Mouse (Mus musculus) midbrain, embryonic 12.5 days (tissue): ENCODE measurements around the gene Fam57b. TPM values are rescaled to one million over a fixed set of nuclear protein-coding genes. Genes with fewer than 3 reads are reported as not detected.

Experiments used
- ATAC-seq: fragments of 200-750 bp; cut with Nextera tagmentation; 2 replicates; pipeline ENCODE4 v1.8.0; 2017; ENCODE audit warnings: low read depth, moderate TSS enrichment, moderate library complexity; ENCODE audit not compliant: low FRiP score
- H3K27ac ChIP-seq: fragments of 300-500 bp; sonication (generic); replicated peaks from 2 replicates; pipeline ENCODE4 v1.5.1; 2016; ENCODE audit warnings: mild to moderate bottlenecking
- H3K27me3 ChIP-seq: fragments of 300-500 bp; sonication (generic); 2 replicates; pipeline ENCODE4 v1.6.1; 2016; ENCODE audit warnings: mild to moderate bottlenecking
- H3K36me3 ChIP-seq: fragments of 300-500 bp; sonication (generic); 2 replicates; pipeline ENCODE4 v1.6.1; 2016
- H3K4me1 ChIP-seq: fragments of 300-500 bp; sonication (generic); 2 replicates; pipeline ENCODE4 v1.6.1; 2016
- H3K4me2 ChIP-seq: fragments of 300-500 bp; sonication (generic); replicated peaks from 2 replicates; pipeline ENCODE4 v1.6.1; 2016; ENCODE audit warnings: mild to moderate bottlenecking, moderate library complexity
- H3K4me3 ChIP-seq: fragments of 300-500 bp; sonication (generic); 2 replicates; pipeline ENCODE4 v1.5.1; 2016; ENCODE audit warnings: mild to moderate bottlenecking
- H3K9ac ChIP-seq: fragments of 300-500 bp; sonication (generic); replicated peaks from 2 replicates; pipeline ENCODE4 v1.6.1; 2016; ENCODE audit warnings: mild to moderate bottlenecking, moderate library complexity
- H3K9me3 ChIP-seq: fragments of 300-500 bp; sonication (generic); 2 replicates; pipeline ENCODE4 v1.6.1; 2016; ENCODE audit warnings: mild to moderate bottlenecking
- WGBS: fragments of 180-500 bp; shearing (Covaris S2); methylation state at CpG from one replicate; pipeline ENCODE4 v1.1.7; 2016; 5-methylcytosine and 5-hydroxymethylcytosine counted together
- polyA plus RNA-seq: library from polyadenylated mRNA; unstranded; fragments of >200 nt; fragmentation: Nextera tagmentation; extraction: Ambion mirVana; gene quantifications from 2 replicates; pipeline ENCODE4 v1.2.1, GENCODE M21; 2016

Gene Fam57b
- polyA plus RNA-seq, 1 experiment from 2014 or later: 19.3 TPM

DNA sequence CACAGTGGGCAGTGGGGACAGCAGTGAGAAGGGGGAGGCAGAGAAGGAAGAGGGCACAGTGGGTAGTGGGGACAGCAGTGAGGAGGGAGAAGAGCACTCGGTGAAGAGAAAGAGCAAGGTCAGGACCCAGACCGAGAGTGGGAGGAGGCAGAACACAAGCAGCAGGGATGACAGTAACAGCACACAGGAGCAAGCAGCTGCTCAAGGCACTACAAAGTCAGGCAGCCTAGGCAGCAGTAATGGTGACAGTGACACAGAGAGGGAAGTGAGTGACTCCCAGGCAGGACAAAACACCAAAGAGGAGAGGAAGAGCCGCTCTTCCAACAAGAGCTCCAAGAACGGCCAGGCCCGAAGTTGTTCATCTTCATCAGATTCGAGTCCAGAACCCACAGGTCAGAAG is 66.3 kb downstream of the Fam57b start:
- no peak for ATAC-seq
- Histone ChIP-seq H3K4me2 (peak overlapping the region; percentile 81), H3K27ac (peak overlapping the region; percentile 63), H3K4me1 (peaks cover 32% of the 10 kb centered on the region), H3K9ac (peak overlapping the region; percentile 65), H3K4me3 (peak overlapping the region; percentile 59), H3K9me3 (no peaks in the 10 kb centered on the region), H3K36me3 (peaks cover 61% of the 10 kb centered on the region), H3K27me3 (no peaks in the 10 kb centered on the region)
- 64% methylated on average over 6 of the region's 6 CpGs for WGBS

DNA sequence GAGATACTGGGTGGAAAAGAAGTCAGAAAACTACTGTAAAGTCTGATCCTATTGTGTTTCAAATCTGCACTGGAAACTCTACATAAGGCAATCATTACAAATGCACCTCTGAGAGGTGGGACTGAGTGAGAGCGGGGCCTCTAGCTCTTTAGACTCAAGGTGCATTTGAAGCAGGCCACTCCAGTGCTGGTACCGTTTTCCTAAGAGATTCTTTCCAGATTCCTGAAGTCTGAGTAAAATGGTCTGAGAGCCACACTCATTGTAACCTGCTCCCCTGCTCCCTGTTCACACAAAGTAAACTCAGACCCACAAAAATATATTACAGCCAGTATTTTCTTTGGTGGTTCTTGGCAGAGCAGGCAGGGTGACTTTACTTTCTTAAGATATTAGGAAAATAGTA is 70.1 kb downstream of the Fam57b start:
- H3K9ac ChIP-seq: no peak overlapping the region
- no peak overlapping the region for H3K4me2 ChIP-seq
- no peak for ATAC-seq
- no peaks in the 10 kb centered on the region for H3K27me3 ChIP-seq
- no peaks in the 10 kb centered on the region for H3K9me3 ChIP-seq
- no peak overlapping the region for H3K27ac ChIP-seq
- H3K4me3 ChIP-seq: no peak overlapping the region
- 95% methylated on average over 2 of the region's 2 CpGs for WGBS
- peaks cover 22% of the 10 kb centered on the region for H3K4me1 ChIP-seq
- H3K36me3 ChIP-seq: peaks cover 91% of the 10 kb centered on the region

DNA sequence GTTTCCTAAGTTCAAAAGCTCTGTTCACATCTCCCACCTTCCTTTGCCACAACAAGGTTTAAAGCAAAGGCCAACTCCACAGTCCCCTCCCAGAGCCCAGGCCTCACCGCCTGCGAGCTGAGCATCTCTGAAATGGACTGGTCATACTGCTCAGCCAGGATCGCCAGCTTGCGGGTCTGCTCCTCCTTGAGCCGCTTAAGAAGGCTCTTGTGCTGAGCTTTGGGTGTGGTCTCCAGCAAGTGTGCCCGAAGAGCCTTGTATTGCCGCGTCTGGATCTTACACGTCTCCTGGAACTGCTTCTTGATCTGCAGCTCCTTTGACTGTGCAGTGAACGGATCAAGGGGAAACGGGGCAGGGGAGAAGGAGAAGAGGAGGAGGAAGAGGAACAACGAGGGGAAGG is 70.5 kb downstream of the Fam57b start:
- no peak for ATAC-seq
- H3K4me1 ChIP-seq: peaks cover 17% of the 10 kb centered on the region
- no peak overlapping the region for H3K4me2 ChIP-seq
- WGBS: 85% methylated on average over 12 of the region's 12 CpGs
- H3K36me3 ChIP-seq: peaks cover 96% of the 10 kb centered on the region
- H3K27me3 ChIP-seq: no peaks in the 10 kb centered on the region
- H3K9ac ChIP-seq: no peak overlapping the region
- no peaks in the 10 kb centered on the region for H3K9me3 ChIP-seq
- H3K27ac ChIP-seq: no peak overlapping the region
- H3K4me3 ChIP-seq: no peak overlapping the region

DNA sequence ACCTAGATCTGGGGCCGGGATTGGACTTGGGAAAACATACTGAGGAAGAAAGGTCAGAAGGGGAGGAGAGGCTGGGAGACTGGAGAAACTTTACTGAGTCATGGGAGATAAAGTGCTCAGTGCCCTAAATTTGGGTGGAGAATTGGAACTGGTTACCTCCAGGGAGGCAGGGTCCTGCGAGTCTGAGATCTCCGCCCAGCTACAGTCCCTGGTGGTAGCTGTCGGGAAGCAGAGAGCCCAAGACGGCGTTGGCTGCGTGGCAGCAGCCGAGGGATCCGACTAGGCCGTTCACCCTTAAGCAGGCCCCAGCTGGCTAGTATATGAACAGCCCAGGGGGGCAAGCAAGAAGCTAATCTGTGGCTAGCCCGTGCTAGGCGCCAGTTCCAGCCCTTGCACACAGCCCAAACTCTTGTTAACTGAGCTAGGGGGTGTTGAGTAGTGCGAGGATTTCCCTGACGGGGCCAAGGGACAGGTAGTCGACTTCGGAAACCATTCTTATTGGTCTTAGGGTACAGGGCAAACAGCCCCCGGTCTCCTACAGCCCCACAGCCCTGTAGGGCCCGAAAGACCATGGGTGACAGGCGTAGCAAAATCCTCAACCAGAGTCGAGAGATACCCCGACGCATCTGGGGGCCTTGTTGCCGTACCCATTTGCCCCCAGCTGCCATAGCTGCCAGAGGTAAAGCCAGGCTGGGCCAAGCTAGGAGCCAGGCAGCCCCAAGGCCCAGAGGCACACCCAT is 72.5 kb downstream of the Fam57b start:
- WGBS: 91% methylated on average over 23 of the region's 23 CpGs
- no peak overlapping the region for H3K27ac ChIP-seq
- no peak overlapping the region for H3K4me3 ChIP-seq
- H3K27me3 ChIP-seq: no peaks in the 10 kb centered on the region
- peaks cover 100% of the 10 kb centered on the region for H3K36me3 ChIP-seq
- ATAC-seq: no peak
- H3K9ac ChIP-seq: no peak overlapping the region; the same call in 1 of the 2 replicates
- H3K4me1 ChIP-seq: no peaks in the 10 kb centered on the region
- no peaks in the 10 kb centered on the region for H3K9me3 ChIP-seq
- H3K4me2 ChIP-seq: no peak overlapping the region

DNA sequence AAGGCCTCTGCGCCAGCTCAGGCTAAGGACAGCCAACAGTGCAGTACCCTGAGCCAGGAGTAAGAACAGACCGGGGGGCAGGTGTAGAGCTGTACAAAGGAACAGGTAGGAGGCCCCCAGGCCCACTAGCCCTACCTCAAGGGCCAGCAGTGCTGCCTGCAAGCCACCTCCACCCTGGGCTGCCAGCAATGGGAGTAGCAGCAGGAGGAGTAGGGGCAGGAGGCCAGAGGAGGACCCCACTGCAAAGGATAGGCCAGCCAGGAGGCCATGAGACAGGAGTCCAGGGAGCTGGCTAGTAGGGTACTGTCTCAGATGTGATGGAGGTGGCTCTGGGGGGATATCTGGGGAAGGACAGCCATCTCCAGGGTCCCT is 73.0 kb downstream of the Fam57b start:
- H3K27ac ChIP-seq: no peak overlapping the region
- ATAC-seq: no peak
- H3K36me3 ChIP-seq: peaks cover 100% of the 10 kb centered on the region
- H3K4me3 ChIP-seq: no peak overlapping the region
- H3K4me1 ChIP-seq: no peaks in the 10 kb centered on the region
- H3K27me3 ChIP-seq: no peaks in the 10 kb centered on the region
- 100% methylated on average over 2 of the region's 2 CpGs for WGBS
- H3K9ac ChIP-seq: no peak overlapping the region
- no peak overlapping the region for H3K4me2 ChIP-seq
- H3K9me3 ChIP-seq: no peaks in the 10 kb centered on the region

DNA sequence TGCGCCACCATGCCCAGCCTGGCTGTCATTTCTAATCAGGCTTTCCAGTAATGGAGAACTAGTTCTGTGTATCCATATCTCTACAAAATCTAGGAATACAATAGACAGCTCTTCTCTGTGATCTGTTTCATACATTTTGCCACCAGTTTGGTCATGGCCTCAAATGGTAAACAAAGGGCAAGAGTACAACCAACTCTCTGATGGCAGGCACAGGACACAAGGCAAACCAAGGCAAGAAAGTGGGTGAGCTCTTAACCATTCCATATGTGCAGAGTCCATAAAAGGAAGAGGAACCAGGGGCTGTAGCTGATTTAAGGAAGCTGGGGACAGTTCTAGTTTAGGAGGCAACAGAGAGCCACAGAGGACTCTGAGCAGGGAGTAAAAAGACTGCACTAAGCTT is 79.8 kb downstream of the Fam57b start:
- H3K36me3 ChIP-seq: peaks cover 83% of the 10 kb centered on the region
- no peak for ATAC-seq
- no peak overlapping the region for H3K27ac ChIP-seq
- H3K9ac ChIP-seq: no peak overlapping the region
- 100% methylated on average over 1 of the region's 1 CpGs for WGBS
- H3K9me3 ChIP-seq: no peaks in the 10 kb centered on the region
- no peak overlapping the region for H3K4me3 ChIP-seq
- H3K4me1 ChIP-seq: peaks cover 19% of the 10 kb centered on the region
- no peaks in the 10 kb centered on the region for H3K27me3 ChIP-seq
- no peak overlapping the region for H3K4me2 ChIP-seq

Other genes starting within 250 kb of the Fam57b start
- 200 and 222 TPM in 2 replicates for gene Eif3c, start 231.3 kb upstream of the Fam57b start, polyA plus RNA-seq
- gene Apobr, start 212.7 kb upstream of the Fam57b start, polyA plus RNA-seq: 0.27 and 0.63 TPM in 2 replicates
- gene Cln3, start 211.9 kb upstream of the Fam57b start, polyA plus RNA-seq: 26.1 and 29.2 TPM in 2 replicates
- not detected in 2 replicates for gene Il27, start 202.7 kb upstream of the Fam57b start, polyA plus RNA-seq
- 4.4 and 7.9 TPM in 2 replicates for gene Nupr1, start 166.8 kb upstream of the Fam57b start, polyA plus RNA-seq
- gene Sgf29, start 148.4 kb upstream of the Fam57b start, polyA plus RNA-seq: 44.1 and 46.4 TPM in 2 replicates
- gene Sult1a1, start 121.2 kb upstream of the Fam57b start, polyA plus RNA-seq: 0.45 and 1.1 TPM in 2 replicates
- 151 TPM in 2 replicates for gene Bola2, start 102.3 kb upstream of the Fam57b start, polyA plus RNA-seq
- gene Slx1b, start 101.9 kb upstream of the Fam57b start, polyA plus RNA-seq: 16.6 and 19.1 TPM in 2 replicates
- gene Coro1a, start 89.9 kb upstream of the Fam57b start, polyA plus RNA-seq: 60.8 and 65.9 TPM in 2 replicates
- 56.1 and 58.0 TPM in 2 replicates for gene Mapk3, start 38.1 kb upstream of the Fam57b start, polyA plus RNA-seq
- gene Gdpd3, start 31.3 kb upstream of the Fam57b start, polyA plus RNA-seq: 2.0 and 2.4 TPM in 2 replicates
- gene Ypel3, start 20.7 kb upstream of the Fam57b start, polyA plus RNA-seq: 125 and 126 TPM in 2 replicates
- gene Tbx6, start 16.2 kb upstream of the Fam57b start, polyA plus RNA-seq: 0.64 and 0.65 TPM in 2 replicates
- 315 and 323 TPM in 2 replicates for gene Ppp4c, start 5.2 kb upstream of the Fam57b start, polyA plus RNA-seq
- not detected in 2 replicates for gene 4930451I11Rik, start 34.0 kb downstream of the Fam57b start, polyA plus RNA-seq
- gene Doc2a, start 49.7 kb downstream of the Fam57b start, polyA plus RNA-seq: 6.3 and 7.7 TPM in 2 replicates
- gene Hirip3, start 64.3 kb downstream of the Fam57b start, polyA plus RNA-seq: 43.1 and 51.6 TPM in 2 replicates
- 90.9 and 96.0 TPM in 2 replicates for gene Ino80e, start 64.7 kb downstream of the Fam57b start, polyA plus RNA-seq
- 68.3 and 71.0 TPM in 2 replicates for gene Taok2, start 87.0 kb downstream of the Fam57b start, polyA plus RNA-seq
- 32.7 and 36.5 TPM in 2 replicates for gene Tmem219, start 125.2 kb downstream of the Fam57b start, polyA plus RNA-seq
- 50.5 and 53.7 TPM in 2 replicates for gene Kctd13, start 131.2 kb downstream of the Fam57b start, polyA plus RNA-seq
- 1.6 and 2.7 TPM in 2 replicates for gene Asphd1, start 151.9 kb downstream of the Fam57b start, polyA plus RNA-seq
- gene Sez6l2, start 152.9 kb downstream of the Fam57b start, polyA plus RNA-seq: 13.8 and 16.9 TPM in 2 replicates
- gene Cdipt, start 178.2 kb downstream of the Fam57b start, polyA plus RNA-seq: 81.1 and 87.2 TPM in 2 replicates
- gene Cdiptos, start 178.4 kb downstream of the Fam57b start, polyA plus RNA-seq: 1.0 and 1.3 TPM in 2 replicates
- 5.0 and 5.8 TPM in 2 replicates for gene Mvp, start 217.0 kb downstream of the Fam57b start, polyA plus RNA-seq
- 0.32 and 0.39 TPM in 2 replicates for gene Pagr1b, start 218.8 kb downstream of the Fam57b start, polyA plus RNA-seq
- gene Pagr1a, start 219.7 kb downstream of the Fam57b start, polyA plus RNA-seq: 53.1 and 65.0 TPM in 2 replicates
- 56.8 and 66.8 TPM in 2 replicates for gene Gm42742, start 223.4 kb downstream of the Fam57b start, polyA plus RNA-seq
- 4.3 and 5.5 TPM in 2 replicates for gene Prrt2, start 223.5 kb downstream of the Fam57b start, polyA plus RNA-seq
- gene Maz, start 229.4 kb downstream of the Fam57b start, polyA plus RNA-seq: 118 and 133 TPM in 2 replicates
- 129 and 136 TPM in 2 replicates for gene Kif22, start 244.8 kb downstream of the Fam57b start, polyA plus RNA-seq